Mouse (Mus musculus): ENCODE measurements around the gene Rrp7a.

Rrp7a gene

GRCm38 (mm10) chr15:83111290-83111689 is 11.3 kb downstream of the Rrp7a start:
- no peak for DNase-seq

- no peak for DNase-seq
Measured at GRCm38 (mm10) chr15:83107814-83108213, 14.8 kb downstream of the Rrp7a start.

GRCm38 (mm10) chr15:83106426-83106825 is 16.2 kb downstream of the Rrp7a start:
- no peak for DNase-seq

GRCm38 (mm10) chr15:83103111-83103510 is 19.5 kb downstream of the Rrp7a start:
- no peak for DNase-seq

GRCm38 (mm10) chr15:83100332-83100662 is 22.3 kb downstream of the Rrp7a start:
- DNase-seq: no peak

- peak; percentile 64 for DNase-seq
Measured at GRCm38 (mm10) chr15:83099533-83100331, 22.9 kb downstream of the Rrp7a start.

- DNase-seq: no peak
Measured at GRCm38 (mm10) chr15:83095950-83096349, 26.7 kb downstream of the Rrp7a start.

GRCm38 (mm10) chr15:83093687-83094086 is 28.9 kb downstream of the Rrp7a start:
- no peak for DNase-seq

- no peak for DNase-seq
Measured at GRCm38 (mm10) chr15:83090874-83091273, 31.7 kb downstream of the Rrp7a start.

- no peak for DNase-seq
Measured at GRCm38 (mm10) chr15:83089429-83089605, 33.3 kb downstream of the Rrp7a start, which contains the start of gene Serhl. Gene Serhl, plus strand, starts transcription at chr15:83089506.

GRCm38 (mm10) chr15:83088495-83089428 is 33.8 kb downstream of the Rrp7a start:
- no peak for DNase-seq

GRCm38 (mm10) chr15:83086636-83087328 is 35.8 kb downstream of the Rrp7a start:
- no peak for DNase-seq

GRCm38 (mm10) chr15:83085901-83086300 is 36.7 kb downstream of the Rrp7a start:
- DNase-seq: peak; percentile 66

GRCm38 (mm10) chr15:83084022-83084640 is 38.5 kb downstream of the Rrp7a start:
- peak; percentile 23 for DNase-seq

- peak; percentile 43 for DNase-seq
Measured at GRCm38 (mm10) chr15:83083530-83083929, 39.1 kb downstream of the Rrp7a start.

- no peak for DNase-seq
Measured at GRCm38 (mm10) chr15:83075607-83076525, 46.7 kb downstream of the Rrp7a start.

GRCm38 (mm10) chr15:83074179-83074578 is 48.4 kb downstream of the Rrp7a start:
- DNase-seq: no peak

- no peak for DNase-seq
Measured at GRCm38 (mm10) chr15:83071752-83072151, 50.8 kb downstream of the Rrp7a start.

GRCm38 (mm10) chr15:83070942-83071341 is 51.7 kb downstream of the Rrp7a start:
- DNase-seq: no peak

- DNase-seq: no peak
Measured at GRCm38 (mm10) chr15:83068270-83068669, 54.3 kb downstream of the Rrp7a start.

GRCm38 (mm10) chr15:83065543-83065942 is 57.1 kb downstream of the Rrp7a start:
- DNase-seq: peak; percentile 54

Data from right cerebral cortex, postnatal 14 days (tissue).